ENCODE assay signal across 9 mouse cellular contexts in the genomic region with DNA sequence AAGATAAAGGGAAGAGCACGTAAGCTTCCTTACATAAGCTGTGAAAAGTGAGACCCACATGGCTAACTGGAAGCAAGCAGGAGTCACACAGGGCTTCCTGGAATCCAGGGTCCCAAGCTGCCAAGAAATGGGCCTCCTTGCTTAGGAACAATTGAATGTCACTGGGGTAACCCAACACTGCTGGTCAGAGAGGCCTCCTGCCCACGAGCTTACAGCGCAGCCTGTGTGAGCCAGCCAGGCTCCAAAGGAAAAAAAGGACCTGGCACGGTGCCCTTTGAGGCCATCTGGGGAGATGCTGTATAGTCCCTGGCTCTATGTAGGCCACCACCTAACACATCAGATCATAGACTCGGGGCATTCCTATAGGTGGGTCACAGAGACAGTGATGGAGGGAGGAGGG. TPM values are rescaled to one million over a fixed set of nuclear protein-coding genes. Genes with fewer than 3 reads are reported as not detected.
DNase-seq lines count a peak whose midpoint lies in the region; ATAC-seq and TF ChIP-seq lines count a peak whose summit lies in the region.
"Had no signal": no experiment of that assay in that cellular context is flagged by ENCODE, and none has a peak within 500 bp of the region (broad histone marks: within the 10 kb centered on the region; RNA-seq: fewer than 3 reads in every experiment).

No protein-coding gene starts in this region.

- ATAC-seq in kidney, embryonic 14.5 days (ENCODE audit: low FRiP score, low TSS enrichment): no peak
- peak; percentile 50 for ATAC-seq in stomach, postnatal 0 days (ENCODE audit: low FRiP score, low TSS enrichment)
- no peak for ATAC-seq in midbrain, embryonic 15.5 days (replicated peaks)

- no peak overlapping the region for H3K27ac ChIP-seq in kidney, embryonic 14.5 days (ENCODE audit: low read depth, low read length)
- no peak overlapping the region for H3K27ac ChIP-seq in stomach, postnatal 0 days (replicated peaks)
- H3K27ac ChIP-seq in midbrain, embryonic 15.5 days: no peak overlapping the region
- H3K27ac ChIP-seq: liver, embryonic 13.5 days had no signal

- H3K9ac ChIP-seq in kidney, embryonic 14.5 days (ENCODE audit: low read depth, low read length): no peak overlapping the region
- no peak overlapping the region for H3K9ac ChIP-seq in stomach, postnatal 0 days (ENCODE audit: low read length)
- no peak overlapping the region for H3K9ac ChIP-seq in midbrain, embryonic 15.5 days
- H3K9ac ChIP-seq: liver, embryonic 13.5 days had no signal

- no peak overlapping the region for H3K4me2 ChIP-seq in kidney, embryonic 14.5 days (replicated peaks; ENCODE audit: low read depth, low read length)
- no peak overlapping the region for H3K4me2 ChIP-seq in stomach, postnatal 0 days (replicated peaks; ENCODE audit: low read depth)
- no peak overlapping the region for H3K4me2 ChIP-seq in midbrain, embryonic 15.5 days
- H3K4me2 ChIP-seq: liver, embryonic 13.5 days had no signal

- H3K4me1 ChIP-seq in kidney, embryonic 14.5 days (ENCODE audit: control insufficient read depth, insufficient read depth, low read length): peaks cover 11% of the 10 kb centered on the region; the same call in 1 of the 2 replicates
- no peaks in the 10 kb centered on the region for H3K4me1 ChIP-seq in stomach, postnatal 0 days (replicated peaks; ENCODE audit: control insufficient read depth, insufficient read depth)
- no peaks in the 10 kb centered on the region for H3K4me1 ChIP-seq in midbrain, embryonic 15.5 days

- no peak overlapping the region for H3K4me3 ChIP-seq in kidney, embryonic 14.5 days (ENCODE audit: low read length)
- H3K4me3 ChIP-seq in stomach, postnatal 0 days (ENCODE audit: low read depth, low read length): no peak overlapping the region
- H3K4me3 ChIP-seq in midbrain, embryonic 15.5 days: no peak overlapping the region
- H3K4me3 ChIP-seq: liver, embryonic 13.5 days had no signal

- no peaks in the 10 kb centered on the region for H3K36me3 ChIP-seq in kidney, embryonic 14.5 days (ENCODE audit: control insufficient read depth, insufficient read depth, low read length)
- H3K36me3 ChIP-seq in stomach, postnatal 0 days (ENCODE audit: control insufficient read depth, insufficient read depth, low read length): no peaks in the 10 kb centered on the region
- H3K36me3 ChIP-seq in midbrain, embryonic 15.5 days (replicated peaks): no peaks in the 10 kb centered on the region
- H3K36me3 ChIP-seq: liver, embryonic 13.5 days had no signal

- no peaks in the 10 kb centered on the region for H3K27me3 ChIP-seq in kidney, embryonic 14.5 days (ENCODE audit: control insufficient read depth, insufficient read depth, low read length)
- no peaks in the 10 kb centered on the region for H3K27me3 ChIP-seq in stomach, postnatal 0 days (ENCODE audit: control insufficient read depth, insufficient read depth, low read length)
- H3K27me3 ChIP-seq in midbrain, embryonic 15.5 days (replicated peaks): no peaks in the 10 kb centered on the region

- no peak for TF ChIP-seq EP300 in stomach, postnatal 0 days (optimal IDR thresholded peaks at IDR 0.05)

- DNase-seq in kidney, adult 18-20 months: peak; percentile 30
- DNase-seq in adipocyte (ENCODE audit: low spot score): peak; percentile 93
- DNase-seq in cerebellum, postnatal 25 days: peak; percentile 94 to 97
- peak; percentile 87 for DNase-seq in heart, postnatal 4 days
- DNase-seq in stomach, postnatal 0 days (ENCODE audit: low spot score): no peak
- DNase-seq in spleen, adult 18-20 months: no peak
- DNase-seq: liver, embryonic 13.5 days had no signal

- no peaks in the 10 kb centered on the region for H3K9me3 ChIP-seq in kidney, embryonic 14.5 days (ENCODE audit: control insufficient read depth, low read length)
- H3K9me3 ChIP-seq in stomach, postnatal 0 days (ENCODE audit: control insufficient read depth, low read length): no peaks in the 10 kb centered on the region
- no peaks in the 10 kb centered on the region for H3K9me3 ChIP-seq in midbrain, embryonic 15.5 days
- H3K9me3 ChIP-seq: liver, embryonic 13.5 days had no signal

- no peak for TF ChIP-seq CTCF in stomach, postnatal 0 days (IDR thresholded peaks at IDR 0.05; ENCODE audit: low read depth)

- WGBS in kidney, embryonic 14.5 days: 69% methylated on average over 5 of the region's 5 CpGs
- 54% methylated on average over 5 of the region's 5 CpGs for WGBS in stomach, postnatal 0 days
- 80% methylated on average over 5 of the region's 5 CpGs for WGBS in midbrain, embryonic 15.5 days

RNA-seq across cellular contexts. Expression of gene B4galt5, which starts 24.3 kb away (rescaled TPM):
- polyA plus RNA-seq in kidney, embryonic 14.5 days (2014; fragmentation: Nextera tagmentation; extraction: Ambion mirVana): 12.2 and 13.1 TPM in 2 replicates
- total RNA-seq in heart, postnatal 4 days (2021): 10 to 100 TPM; 30.3 to 33.9 TPM
- 4.5 and 6.0 TPM in 2 replicates for polyA plus RNA-seq in stomach, postnatal 0 days (2015; fragmentation: Nextera tagmentation; extraction: Ambion mirVana)
- 28.3 and 31.8 TPM in 2 replicates for polyA plus RNA-seq in midbrain, embryonic 15.5 days (2015; fragmentation: Nextera tagmentation; extraction: Ambion mirVana)

RNA-seq across cellular contexts. Expression of gene Slc9a8, which starts 48.2 kb away (rescaled TPM):
- 15.3 and 28.6 TPM in 2 replicates for polyA plus RNA-seq in kidney, embryonic 14.5 days (2014; fragmentation: Nextera tagmentation; extraction: Ambion mirVana)
- 10 to 100 TPM; 29.4 to 30.5 TPM for total RNA-seq in heart, postnatal 4 days (2021)
- 10.4 and 11.8 TPM in 2 replicates for polyA plus RNA-seq in stomach, postnatal 0 days (2015; fragmentation: Nextera tagmentation; extraction: Ambion mirVana)
- polyA plus RNA-seq in midbrain, embryonic 15.5 days (2015; fragmentation: Nextera tagmentation; extraction: Ambion mirVana): 20.2 and 23.2 TPM in 2 replicates

Comparison
In these comparisons a context has a peak if more than half of its experiments do, and no peak if none do; other contexts are left out.
1. DNase-seq: peak in kidney, adult 18-20 months (single experiment), adipocyte (single experiment), cerebellum, postnatal 25 days (2 of 2) and heart, postnatal 4 days (single experiment); none in stomach, postnatal 0 days (single experiment) and spleen, adult 18-20 months (0 of 2).